Mouse (Mus musculus) common myeloid progenitor, adult 5-6 weeks (primary cell): Measurements from ENCODE around the gene Cmtm5. TPM values are rescaled to one million over a fixed set of nuclear protein-coding genes. Genes with fewer than 3 reads are reported as not detected.

ENCODE experiments used
- ATAC-seq: replicated peaks from 2 replicates; pipeline ENCODE4 v1.8.0; 2016; ENCODE audit warnings: low read depth, mild to moderate bottlenecking, moderate TSS enrichment, inconsistent platforms; ENCODE audit not compliant: poor library complexity, severe bottlenecking
- total RNA-seq: library from RNA; stranded (forward); fragments of 200-1000, 187-1606 nt; gene quantifications from 2 replicates; pipeline ENCODE4 v1.2.3, GENCODE M21; 2017

The Cmtm5 gene
- total RNA-seq, result not detected in 2 replicates

DNA sequence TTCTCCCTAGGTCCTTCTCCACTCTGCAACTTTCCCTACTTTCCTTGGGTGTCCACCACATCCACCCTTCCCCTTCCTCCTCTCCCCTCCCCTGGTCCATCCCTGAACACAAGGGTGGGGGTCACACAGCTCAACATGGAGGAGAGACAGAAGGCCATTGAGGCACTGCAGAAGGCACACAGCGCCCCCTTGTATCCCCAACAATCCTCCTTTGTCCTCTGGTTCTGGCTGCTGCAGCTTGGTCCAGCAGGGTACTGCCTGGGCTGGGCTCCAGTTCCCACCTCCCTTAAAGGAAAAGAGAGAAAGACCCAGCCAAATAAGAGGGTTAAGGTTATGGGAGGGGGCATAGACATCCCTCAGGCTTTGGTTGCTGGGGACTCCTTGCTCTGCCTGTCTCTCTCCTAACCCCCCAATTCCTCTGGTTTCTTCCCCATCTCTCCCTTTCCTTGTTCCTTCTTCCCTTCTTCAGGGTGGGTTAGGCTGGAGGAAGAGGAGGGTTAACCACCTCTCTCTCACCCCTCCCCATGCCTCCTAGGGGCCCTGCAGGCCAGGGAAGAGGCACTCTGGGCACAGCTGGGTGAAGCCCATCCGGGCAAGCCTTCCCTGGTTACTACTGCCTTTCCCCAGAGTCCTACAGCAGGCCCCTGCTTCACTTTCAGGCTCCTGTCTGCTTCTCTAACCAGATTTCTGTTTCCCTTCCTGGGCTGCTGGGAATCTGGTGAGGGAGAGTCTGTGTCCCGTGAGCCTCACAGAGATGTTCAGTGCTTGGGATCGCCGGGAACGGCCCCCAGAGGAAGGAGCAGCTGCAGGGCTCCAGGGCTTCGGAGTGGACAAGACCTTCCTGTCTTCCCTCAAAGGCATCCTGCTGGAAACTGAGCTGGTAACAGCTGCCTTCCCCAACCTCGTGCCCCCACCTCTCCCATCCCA is at the start of gene Cmtm5:
Gene Cmtm5, plus strand, starts transcription at position 358 of the 927 bp plus-strand sequence.
- 0 out of 2 replicates have a peak, but pooled peaks have one; percentile 23 for ATAC-seq

DNA sequence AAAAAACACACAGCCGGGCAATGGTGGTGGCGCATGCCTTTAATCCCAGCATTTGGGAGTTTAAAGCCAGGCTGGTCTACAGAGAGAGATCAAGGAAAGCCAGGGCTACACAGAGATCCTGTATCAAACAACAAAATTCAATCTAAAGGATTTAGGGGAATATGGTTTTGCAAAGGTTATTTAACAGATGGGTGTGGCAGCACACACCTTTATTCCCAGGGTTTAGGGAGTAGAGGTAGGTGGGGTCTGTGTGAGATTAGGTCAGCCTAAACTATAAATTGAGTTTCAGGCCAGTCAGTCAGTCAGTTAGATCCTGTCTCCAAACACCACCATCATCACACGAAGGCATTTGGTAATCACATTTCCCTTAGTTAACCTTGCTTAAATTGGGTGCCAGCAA is 43.9 kb upstream of the Cmtm5 start, which contains the start of gene Pabpn1:
Gene Pabpn1, plus strand, starts transcription at position 301 of the 400 bp plus-strand sequence.
- ATAC-seq, result no peak

DNA sequence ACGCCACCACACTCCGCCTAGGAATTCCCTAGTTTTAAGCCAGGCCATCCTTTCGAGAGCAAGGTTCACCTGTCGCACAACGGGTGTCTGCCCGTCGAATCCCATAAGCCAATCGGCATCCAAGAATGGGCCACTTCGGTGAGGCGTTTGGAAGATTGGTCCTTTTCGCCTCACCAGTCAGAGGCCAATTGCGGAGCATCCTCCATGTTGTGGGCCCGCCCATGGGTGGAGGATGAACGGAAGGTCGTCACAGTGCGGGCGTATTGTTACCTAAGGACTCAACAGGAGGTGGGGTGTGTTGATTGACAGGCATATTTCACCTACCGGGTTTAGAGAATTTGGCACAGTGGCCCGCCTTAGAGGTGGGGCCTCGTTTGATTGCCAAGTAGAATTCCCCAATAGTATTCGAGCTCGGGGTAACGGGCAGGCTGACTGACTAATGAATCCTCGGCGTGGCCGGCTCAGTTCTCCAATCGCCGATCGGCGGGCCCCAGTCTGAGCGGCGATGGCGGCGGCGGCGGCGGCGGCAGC is 42.3 kb upstream of the Cmtm5 start:
- ATAC-seq, result peak; percentile 98

DNA sequence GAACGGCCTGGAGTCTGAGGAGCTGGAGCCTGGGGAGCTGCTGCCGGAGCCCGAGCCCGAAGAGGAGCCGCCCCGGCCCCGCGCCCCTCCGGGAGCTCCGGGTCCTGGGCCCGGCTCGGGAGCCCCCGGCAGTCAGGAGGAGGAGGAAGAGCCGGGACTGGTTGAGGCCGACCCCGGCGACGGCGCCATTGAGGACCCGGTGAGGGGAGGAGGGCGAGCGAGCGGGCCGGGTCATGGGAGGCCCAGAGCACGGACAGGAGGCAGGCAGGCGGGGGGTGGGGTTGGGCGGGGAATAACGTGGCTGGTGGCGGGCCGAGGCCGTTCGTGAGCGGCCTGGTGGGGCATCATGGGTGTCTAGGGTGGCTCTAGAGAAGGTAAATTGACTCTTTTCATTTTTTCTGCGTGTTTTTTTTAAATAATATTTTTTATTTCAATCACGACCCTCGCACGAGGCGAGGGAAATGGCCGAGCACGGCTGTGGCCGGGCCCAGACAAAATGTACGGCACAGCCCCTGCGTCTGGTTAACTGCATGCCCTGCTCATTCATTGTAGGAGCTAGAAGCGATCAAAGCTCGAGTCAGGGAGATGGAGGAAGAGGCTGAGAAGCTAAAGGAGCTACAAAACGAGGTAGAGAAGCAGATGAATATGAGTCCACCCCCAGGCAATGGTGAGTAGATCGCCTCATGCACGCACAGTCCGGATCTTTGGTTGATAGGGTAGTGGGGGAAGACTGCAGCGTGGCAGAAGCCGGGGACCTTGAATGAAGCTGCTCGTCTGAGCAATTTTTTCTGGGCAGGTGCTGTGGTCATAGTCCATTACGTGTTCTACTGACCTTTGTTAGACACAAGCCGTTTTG is 41.5 kb upstream of the Cmtm5 start:
- ATAC-seq, result no peak

- no peak for ATAC-seq
Measured at GRCm38 (mm10) chr14:54897445-54897844, 38.6 kb upstream of the Cmtm5 start.

GRCm38 (mm10) chr14:54900383-54900782 is 35.7 kb upstream of the Cmtm5 start:
- ATAC-seq, result peak; percentile 84

GRCm38 (mm10) chr14:54903641-54904040 is 32.4 kb upstream of the Cmtm5 start:
- no peak for ATAC-seq

DNA sequence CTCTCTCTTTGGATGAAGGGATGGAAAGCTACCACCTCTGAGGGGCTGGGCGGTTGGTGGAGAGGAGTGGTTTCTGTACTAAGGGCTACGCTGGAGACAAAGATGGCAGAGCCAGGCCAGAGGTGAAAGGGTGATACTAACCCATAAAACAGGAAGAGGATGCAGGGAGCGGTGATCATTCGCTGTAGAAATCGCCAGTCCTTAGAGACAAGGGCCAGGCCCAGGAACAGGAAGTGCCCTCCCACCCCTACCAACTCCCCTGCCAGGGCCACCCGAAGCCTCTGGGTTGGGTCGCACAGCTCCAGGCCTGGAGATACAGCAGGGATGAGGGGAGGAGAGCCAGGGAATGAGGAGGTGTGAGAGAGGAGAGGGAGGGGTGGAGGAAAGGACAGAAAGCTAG is 27.4 kb upstream of the Cmtm5 start:
- ATAC-seq, result no peak

GRCm38 (mm10) chr14:54912109-54912850 is 23.8 kb upstream of the Cmtm5 start:
- no peak for ATAC-seq

GRCm38 (mm10) chr14:54912886-54913285 is 23.2 kb upstream of the Cmtm5 start, which contains the start of gene Slc22a17:
Slc22a17 (minus strand) TSS chr14:54913132.
- ATAC-seq, result peak; percentile 76

GRCm38 (mm10) chr14:54913343-54913742 is 22.7 kb upstream of the Cmtm5 start:
- no peak for ATAC-seq

- no peak for ATAC-seq
Measured at GRCm38 (mm10) chr14:54920076-54920685, 15.9 kb upstream of the Cmtm5 start.

DNA sequence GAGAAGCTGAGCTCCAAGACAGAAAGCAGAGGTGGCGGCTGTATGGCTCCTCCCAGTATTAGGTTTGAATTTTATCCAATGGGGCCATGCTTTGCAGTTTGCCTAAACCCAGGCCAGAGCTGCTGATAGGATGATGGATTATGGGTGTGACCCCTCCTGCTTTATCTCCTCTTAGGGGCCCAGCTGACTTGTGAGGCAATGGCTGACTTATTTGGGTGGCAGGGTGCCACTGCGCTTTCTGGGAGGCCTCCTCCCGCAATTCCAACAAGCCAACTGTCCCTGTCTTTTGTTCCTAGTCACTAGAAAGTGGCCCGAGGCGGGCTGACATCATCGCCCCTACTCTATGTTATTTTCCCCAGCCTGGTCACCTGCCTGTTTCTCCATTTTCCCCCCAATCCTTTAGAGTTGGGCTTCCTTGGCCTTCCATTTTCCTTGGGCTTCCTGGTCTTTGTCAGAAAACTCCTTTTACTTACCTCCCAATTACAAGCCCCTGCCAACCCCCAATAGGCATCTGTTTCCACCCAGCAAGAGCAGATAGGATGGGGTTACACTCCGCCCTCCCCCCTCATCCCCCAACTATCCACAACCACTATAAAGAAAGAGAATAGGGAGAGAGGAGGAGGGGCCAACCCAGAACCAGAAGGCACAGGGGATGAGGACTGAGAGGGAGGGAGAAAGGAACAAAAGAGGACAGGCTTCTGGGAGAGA is 11.3 kb upstream of the Cmtm5 start:
- ATAC-seq, result no peak

DNA sequence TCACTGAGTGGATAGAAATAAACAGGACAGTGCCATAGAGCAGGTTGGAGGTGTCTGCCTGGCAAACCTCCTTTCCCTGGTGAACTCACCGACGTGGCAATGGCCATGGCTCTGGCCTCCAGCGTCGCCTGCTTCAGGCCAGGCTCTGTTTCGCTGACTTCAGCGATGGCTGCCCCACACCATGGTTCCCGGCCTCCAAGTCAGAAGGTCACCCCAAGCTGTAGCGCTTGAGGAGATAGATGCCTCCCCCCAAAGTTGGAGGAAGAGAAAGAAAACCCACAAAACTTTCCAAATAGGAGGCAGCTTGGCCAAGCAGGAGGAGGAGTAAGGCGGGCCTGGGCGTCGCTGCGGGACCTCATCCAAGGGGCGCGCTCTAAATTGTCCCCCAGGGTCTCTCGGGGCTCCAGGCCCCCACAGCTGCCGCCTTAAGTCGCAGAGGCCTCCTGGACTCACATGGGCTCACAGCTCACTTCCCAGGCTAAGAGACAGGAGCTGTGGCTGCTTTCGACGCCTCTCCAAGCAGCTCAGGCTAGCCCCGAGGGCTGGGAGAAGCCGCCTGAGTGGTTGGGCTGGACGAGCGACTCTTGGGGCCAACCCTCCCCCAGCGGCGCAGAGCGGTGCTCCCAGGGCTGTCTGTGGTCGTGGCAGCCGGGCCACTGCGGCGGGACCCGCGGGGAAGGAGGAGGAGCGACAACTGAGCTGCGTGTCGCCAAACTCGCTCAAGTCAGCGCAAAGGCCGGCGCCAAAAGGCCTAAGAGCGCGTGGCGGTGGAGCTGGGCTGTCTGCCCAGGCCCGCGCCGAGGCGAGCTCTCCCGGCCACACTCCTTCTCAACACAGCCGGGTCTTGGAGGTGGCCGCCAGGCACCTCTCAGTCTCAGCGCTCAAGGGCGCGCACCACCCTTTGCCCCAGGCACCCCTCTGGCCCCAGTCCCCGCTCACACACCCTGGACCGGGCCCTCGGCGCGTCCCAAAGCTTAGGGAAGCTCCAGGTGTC is 10.4 kb upstream of the Cmtm5 start, which contains the start of gene Efs:
Gene Efs, minus strand, starts transcription at position 778 of the 994 bp plus-strand sequence.
- peak; percentile 73 for ATAC-seq

DNA sequence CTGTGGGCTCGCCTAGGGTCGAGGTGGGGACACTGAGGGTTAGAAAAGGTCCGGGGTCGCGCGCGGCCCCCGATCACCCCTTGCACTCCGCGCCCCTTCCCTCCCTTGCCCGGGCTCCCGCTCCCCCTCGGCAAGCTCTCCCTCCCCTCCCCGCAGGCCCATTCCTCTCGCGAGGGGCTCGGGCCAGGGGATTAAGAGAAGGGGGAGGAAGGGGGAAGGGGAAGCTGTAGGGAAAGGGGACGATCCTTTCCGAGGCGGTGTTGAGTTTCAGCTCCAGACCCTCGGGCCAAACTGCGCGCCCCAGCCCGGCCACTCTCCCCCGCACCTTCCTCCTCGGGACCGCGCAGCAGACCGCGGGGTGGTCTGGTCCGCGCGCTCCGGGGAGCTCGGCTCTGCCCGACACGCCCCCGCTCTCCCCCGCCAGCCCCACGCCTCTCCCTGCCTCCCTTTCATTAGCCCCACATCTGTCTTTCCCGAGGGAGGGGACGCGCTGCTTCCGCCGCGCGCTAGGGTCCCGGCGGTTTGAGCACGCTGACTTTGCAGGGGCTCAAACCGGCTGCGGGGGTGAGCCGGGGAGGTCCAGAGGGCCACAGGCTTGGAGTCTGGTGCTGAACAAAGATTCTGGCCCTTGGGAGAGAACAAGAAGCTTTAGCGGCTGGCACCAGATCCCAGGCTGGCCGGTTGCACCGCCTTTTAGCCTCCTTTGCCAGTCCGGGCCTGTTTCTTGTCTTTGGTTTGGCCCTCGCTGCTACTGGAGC is 9.5 kb upstream of the Cmtm5 start:
- ATAC-seq, result no peak

DNA sequence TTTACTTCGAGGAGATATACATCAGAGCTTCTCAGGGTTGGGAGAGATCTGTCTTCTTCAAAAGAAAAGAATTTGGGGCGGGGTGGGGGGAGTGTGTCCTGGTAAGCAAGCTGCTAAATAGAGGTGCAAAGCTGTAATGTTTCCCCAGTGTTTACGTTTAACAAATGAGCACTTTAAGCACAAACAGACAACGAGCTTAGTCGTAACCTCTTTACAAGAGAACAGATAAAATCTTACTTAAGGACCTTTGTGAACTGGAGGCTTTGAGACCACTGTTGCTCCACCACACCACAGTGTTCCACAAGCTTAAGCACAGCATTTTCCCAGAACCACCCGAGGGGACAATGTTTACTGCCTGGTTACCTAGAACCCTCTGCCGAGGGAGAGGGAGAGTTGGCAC is 8.8 kb upstream of the Cmtm5 start:
- no peak for ATAC-seq

DNA sequence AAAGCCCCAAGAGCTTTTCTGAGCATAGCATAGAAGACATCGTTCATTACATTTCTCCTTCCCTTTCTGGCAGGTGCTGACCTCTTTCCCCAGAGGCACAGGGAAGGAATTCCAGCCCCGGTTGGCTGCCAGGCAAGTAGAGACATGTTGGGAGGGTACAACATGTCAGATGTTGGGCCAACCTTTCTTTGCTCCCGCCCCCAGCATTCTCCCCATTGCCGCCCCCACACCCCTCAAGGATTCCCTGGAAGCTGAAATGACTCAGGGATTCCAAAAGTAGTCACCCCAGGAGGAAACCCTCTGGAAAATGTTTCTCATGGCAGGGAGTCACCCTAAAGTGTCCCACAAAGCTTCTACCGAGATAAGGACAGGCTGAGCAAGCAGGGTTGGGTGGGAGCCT is 6.3 kb upstream of the Cmtm5 start:
- ATAC-seq, result no peak
